Mouse (Mus musculus) megakaryocyte, embryonic 14.5 days (primary cell): ENCODE measurements around the gene Nova2. TPM values are rescaled to one million over a fixed set of nuclear protein-coding genes. Genes with fewer than 3 reads are reported as not detected.

Experiments used
- H3K27me3 ChIP-seq: replicated peaks from 2 replicates; pipeline ENCODE3; 2012; ENCODE audit warnings: inconsistent platforms
- H3K36me3 ChIP-seq: replicated peaks from 2 replicates; pipeline ENCODE3; 2012; ENCODE audit warnings: low read length, inconsistent platforms, mixed read lengths
- H3K4me1 ChIP-seq: 2 replicates; pipeline ENCODE4 v1.6.1; 2012; ENCODE audit warnings: inconsistent platforms
- H3K4me3 ChIP-seq: replicated peaks from 2 replicates; pipeline ENCODE3; 2012; ENCODE audit warnings: moderate library complexity, mild to moderate bottlenecking, inconsistent platforms
- H3K9me3 ChIP-seq: 2 replicates; pipeline ENCODE4 v1.6.1; 2012; ENCODE audit warnings: inconsistent platforms
- FLI1 ChIP-seq: IDR thresholded peaks from 2 replicates; pipeline ENCODE4 v1.6.1; 2012; ENCODE audit warnings: low read length, inconsistent platforms, mixed read lengths
- GATA1 ChIP-seq: IDR thresholded peaks from 3 replicates; pipeline ENCODE4 v1.6.1; 2012; ENCODE audit warnings: mixed read lengths, low read length, inconsistent platforms, borderline replicate concordance
- polyA plus RNA-seq: library from polyadenylated mRNA; stranded (reverse); fragments of >175 nt; gene quantifications from 2 replicates; pipeline ENCODE4 v1.2.3, GENCODE M21; 2012; ENCODE audit warnings: low replicate concordance; ENCODE audit not compliant: insufficient read depth

Gene Nova2
- polyA plus RNA-seq = 0.02 and 0.64 TPM in 2 replicates

- Histone ChIP-seq H3K36me3 (no peaks in the 10 kb centered on the region), H3K4me1 (peaks cover 26% of the 10 kb centered on the region), H3K4me3 (peak within 1 kb of the TSS; percentile 79), H3K9me3 (no peaks in the 10 kb centered on the region), H3K27me3 (peaks cover 80% of the 10 kb centered on the region)
- TF ChIP-seq FLI1 (no peak), GATA1 (no peak)
Measured at GRCm38 (mm10) chr7:18925162-18925938, at the start of gene Nova2. Gene Nova2, plus strand, starts transcription at chr7:18925888.

- H3K36me3 ChIP-seq = no peaks in the 10 kb centered on the region
- no peak for TF ChIP-seq FLI1
- TF ChIP-seq GATA1 = no peak
- H3K27me3 ChIP-seq = peaks cover 21% of the 10 kb centered on the region
- H3K4me1 ChIP-seq = peaks cover 6% of the 10 kb centered on the region; the same call in 1 of the 2 replicates
- no peaks in the 10 kb centered on the region for H3K9me3 ChIP-seq
- no peak overlapping the region for H3K4me3 ChIP-seq
Measured at GRCm38 (mm10) chr7:18878691-18879090, 47.0 kb upstream of the Nova2 start.

- peaks cover 20% of the 10 kb centered on the region for H3K27me3 ChIP-seq
- peak overlapping the region; percentile 80 for H3K4me3 ChIP-seq
- peaks cover 8% of the 10 kb centered on the region for H3K36me3 ChIP-seq
- no peaks in the 10 kb centered on the region for H3K9me3 ChIP-seq
- H3K4me1 ChIP-seq = peaks cover 19% of the 10 kb centered on the region
- TF ChIP-seq GATA1 = no peak
- TF ChIP-seq FLI1 = no peak
Measured at GRCm38 (mm10) chr7:18883991-18884744, 41.5 kb upstream of the Nova2 start.

GRCm38 (mm10) chr7:18884745-18885422 lies 40.8 kb upstream of the Nova2 start:
- Histone ChIP-seq H3K27me3 (peaks cover 18% of the 10 kb centered on the region), H3K4me3 (peak overlapping the region; percentile 80), H3K9me3 (no peaks in the 10 kb centered on the region), H3K36me3 (peaks cover 15% of the 10 kb centered on the region), H3K4me1 (peaks cover 19% of the 10 kb centered on the region)
- TF ChIP-seq FLI1 (no peak), GATA1 (no peak)

- H3K9me3 ChIP-seq = no peaks in the 10 kb centered on the region
- TF ChIP-seq GATA1 = no peak
- TF ChIP-seq FLI1 = no peak
- H3K27me3 ChIP-seq = peaks cover 10% of the 10 kb centered on the region
- peaks cover 32% of the 10 kb centered on the region for H3K36me3 ChIP-seq
- H3K4me3 ChIP-seq = no peak overlapping the region
- H3K4me1 ChIP-seq = peaks cover 20% of the 10 kb centered on the region
Measured at GRCm38 (mm10) chr7:18886963-18887362, 38.7 kb upstream of the Nova2 start.

GRCm38 (mm10) chr7:18890848-18891247 lies 34.8 kb upstream of the Nova2 start:
- H3K4me1 ChIP-seq = peaks cover 19% of the 10 kb centered on the region
- TF ChIP-seq FLI1 = no peak
- TF ChIP-seq GATA1 = no peak
- H3K9me3 ChIP-seq = no peaks in the 10 kb centered on the region
- H3K36me3 ChIP-seq = peaks cover 34% of the 10 kb centered on the region
- H3K27me3 ChIP-seq = peaks cover 9% of the 10 kb centered on the region
- H3K4me3 ChIP-seq = no peak overlapping the region

- Histone ChIP-seq H3K27me3 (peaks cover 9% of the 10 kb centered on the region), H3K4me1 (peaks cover 19% of the 10 kb centered on the region), H3K4me3 (peak overlapping the region; percentile 90), H3K9me3 (no peaks in the 10 kb centered on the region), H3K36me3 (peaks cover 38% of the 10 kb centered on the region)
- TF ChIP-seq FLI1 = no peak
- no peak for TF ChIP-seq GATA1
Measured at GRCm38 (mm10) chr7:18891872-18892599, 33.7 kb upstream of the Nova2 start.

GRCm38 (mm10) chr7:18893009-18893408 lies 32.7 kb upstream of the Nova2 start:
- H3K36me3 ChIP-seq = peaks cover 45% of the 10 kb centered on the region
- TF ChIP-seq FLI1 = no peak
- no peak for TF ChIP-seq GATA1

GRCm38 (mm10) chr7:18893651-18894430 lies 31.8 kb upstream of the Nova2 start:
- TF ChIP-seq GATA1 (no peak), FLI1 (no peak)
- H3K36me3 ChIP-seq = peaks cover 53% of the 10 kb centered on the region
- H3K4me3 ChIP-seq = no peak overlapping the region
- H3K27me3 ChIP-seq = peaks cover 9% of the 10 kb centered on the region
- H3K4me1 ChIP-seq = peaks cover 19% of the 10 kb centered on the region
- no peaks in the 10 kb centered on the region for H3K9me3 ChIP-seq

More at GRCm38 (mm10) chr7:18893009-18893408, 32.7 kb upstream of the Nova2 start:
- Histone ChIP-seq H3K4me1 (peaks cover 19% of the 10 kb centered on the region), H3K9me3 (no peaks in the 10 kb centered on the region), H3K4me3 (no peak overlapping the region), H3K27me3 (peaks cover 9% of the 10 kb centered on the region)
